ENCODE assay signal across 18 mouse cellular contexts in the genomic region with DNA sequence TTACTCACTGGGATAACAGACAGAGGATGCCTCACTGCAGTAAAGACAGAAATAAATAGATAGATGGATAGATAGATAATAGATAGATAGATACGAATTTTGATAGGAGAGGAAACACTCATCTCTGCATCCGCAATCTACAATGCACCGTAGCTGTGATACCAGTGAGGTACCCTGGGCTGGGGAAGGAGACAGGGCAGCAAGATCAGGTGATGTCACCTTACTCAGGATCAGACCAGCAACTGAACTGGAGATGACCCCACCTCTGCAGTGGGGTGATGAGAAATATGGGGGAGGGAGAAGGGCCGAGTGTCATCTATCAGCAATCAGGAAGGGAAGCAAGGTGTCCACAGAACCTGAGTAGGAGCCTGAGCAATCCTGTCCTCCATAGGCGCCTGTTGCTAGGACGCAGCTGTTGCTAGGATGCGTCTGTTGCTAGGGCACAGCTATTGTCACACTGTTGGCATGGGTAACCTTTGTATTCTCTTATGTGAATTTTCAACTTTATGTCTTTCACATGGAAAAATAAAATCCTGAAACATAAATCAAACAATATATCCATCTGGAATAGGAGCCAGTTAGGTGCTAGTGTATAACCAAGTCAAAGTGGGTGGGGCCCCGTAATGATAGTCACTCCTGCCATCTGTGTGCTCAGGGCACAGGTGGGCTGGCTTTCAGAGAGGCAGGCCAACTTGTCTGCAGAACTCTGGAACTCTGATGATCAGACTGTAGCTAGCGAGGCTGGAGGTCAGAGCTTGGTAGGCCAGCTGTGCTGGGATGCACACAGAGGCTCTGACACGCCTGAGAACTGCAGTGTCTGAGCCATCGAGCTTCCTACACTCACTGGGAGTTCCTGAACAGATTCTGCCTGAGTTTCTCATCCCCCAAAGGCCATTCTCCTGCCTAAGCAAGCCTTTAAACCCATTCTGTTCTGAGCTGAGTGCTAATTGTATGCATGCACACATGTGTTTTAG.
DNase-seq lines count a peak whose midpoint lies in the region; ATAC-seq and TF ChIP-seq lines count a peak whose summit lies in the region.
"Had no signal": no experiment of that assay in that cellular context is flagged by ENCODE, and none has a peak within 500 bp of the region (broad histone marks: within the 10 kb centered on the region; RNA-seq: fewer than 3 reads in every experiment).

No protein-coding gene starts in this region.

- peak; percentile 58; the same call in 1 of the 2 replicates for ATAC-seq in forebrain, embryonic 11.5 days (replicated peaks; ENCODE audit: low FRiP score)
- ATAC-seq in hindbrain, embryonic 12.5 days (ENCODE audit: low FRiP score), result peak; percentile 80
- peak; percentile 90 for ATAC-seq in midbrain, embryonic 15.5 days (replicated peaks)
- ATAC-seq in heart, embryonic 11.5 days (replicated peaks; ENCODE audit: insufficient number of reproducible peaks, low FRiP score, low TSS enrichment), result no peak
- ATAC-seq: activated CD4-positive, CD25-positive, alpha-beta regulatory T cell, adult 4 months; intestine, embryonic 16.5 days had no signal

- no peaks in the 10 kb centered on the region for H3K36me3 ChIP-seq in forebrain, embryonic 11.5 days (ENCODE audit: control insufficient read depth, insufficient read depth, low read length)
- no peaks in the 10 kb centered on the region for H3K36me3 ChIP-seq in forebrain, embryonic 10.5 days (replicated peaks)
- no peaks in the 10 kb centered on the region for H3K36me3 ChIP-seq in hindbrain, embryonic 12.5 days
- H3K36me3 ChIP-seq in midbrain, embryonic 15.5 days (replicated peaks), result no peaks in the 10 kb centered on the region
- no peaks in the 10 kb centered on the region for H3K36me3 ChIP-seq in heart, embryonic 11.5 days (ENCODE audit: control insufficient read depth, insufficient read depth, low read length)
- H3K36me3 ChIP-seq: embryonic facial prominence, embryonic 15.5 days; heart, embryonic 15.5 days; limb, embryonic 10.5 days; liver, embryonic 15.5 days had no signal

- H3K4me1 ChIP-seq in forebrain, embryonic 11.5 days (replicated peaks; ENCODE audit: control insufficient read depth, insufficient read depth, low read length), result no peaks in the 10 kb centered on the region
- peaks cover 28% of the 10 kb centered on the region for H3K4me1 ChIP-seq in forebrain, embryonic 10.5 days
- H3K4me1 ChIP-seq in hindbrain, embryonic 12.5 days, result peaks cover 20% of the 10 kb centered on the region
- peaks cover 17% of the 10 kb centered on the region for H3K4me1 ChIP-seq in midbrain, embryonic 15.5 days
- H3K4me1 ChIP-seq in heart, embryonic 11.5 days (ENCODE audit: control insufficient read depth, insufficient read depth, low read length), result no peaks in the 10 kb centered on the region
- H3K4me1 ChIP-seq: embryonic facial prominence, embryonic 15.5 days; heart, embryonic 15.5 days; limb, embryonic 10.5 days; liver, embryonic 15.5 days had no signal

- H3K9ac ChIP-seq in forebrain, embryonic 11.5 days (ENCODE audit: low read length), result no peak overlapping the region
- no peak overlapping the region for H3K9ac ChIP-seq in hindbrain, embryonic 12.5 days
- H3K9ac ChIP-seq in midbrain, embryonic 15.5 days, result no peak overlapping the region
- no peak overlapping the region for H3K9ac ChIP-seq in heart, embryonic 11.5 days (ENCODE audit: low read depth, low read length)
- H3K9ac ChIP-seq: embryonic facial prominence, embryonic 15.5 days; heart, embryonic 15.5 days; liver, embryonic 15.5 days had no signal

- no peak for TF ChIP-seq CTCF in brain, embryonic 14.5 days (IDR thresholded peaks at IDR 0.05; ENCODE audit: borderline replicate concordance, extremely low read depth, insufficient read depth, insufficient read length)

- no peak for TF ChIP-seq POLR2A in brain, embryonic 14.5 days (IDR thresholded peaks at IDR 0.05; ENCODE audit: borderline replicate concordance, extremely low read depth, insufficient read depth, insufficient read length, poor library complexity, severe bottlenecking)

- DNase-seq in forebrain, embryonic 11.5 days (ENCODE audit: low spot score), result no peak
- DNase-seq in forebrain, embryonic 10.5 days (ENCODE audit: extremely low spot score, low spot score), result no peak
- peak; percentile 73 for DNase-seq in brain, embryonic 14.5 days (ENCODE audit: low read depth)
- no peak for DNase-seq in frontal cortex, postnatal 25 days (ENCODE audit: low spot score in 2 of 2)
- DNase-seq in adrenal gland, postnatal 14 days, result no peak
- DNase-seq: cerebellum, postnatal 10 days; lung, postnatal 36 days; spleen, adult 18-20 months; thymus, adult 2 months had no signal

- H3K27ac ChIP-seq in forebrain, embryonic 11.5 days (ENCODE audit: low read depth, low read length), result no peak overlapping the region
- H3K27ac ChIP-seq in forebrain, embryonic 10.5 days, result no peak overlapping the region
- no peak overlapping the region; the same call in 1 of the 2 replicates for H3K27ac ChIP-seq in hindbrain, embryonic 12.5 days
- peak overlapping the region; percentile 69 for H3K27ac ChIP-seq in midbrain, embryonic 15.5 days
- H3K27ac ChIP-seq in heart, embryonic 11.5 days (ENCODE audit: low read depth, low read length), result no peak overlapping the region
- H3K27ac ChIP-seq: embryonic facial prominence, embryonic 15.5 days; heart, embryonic 15.5 days; limb, embryonic 10.5 days; liver, embryonic 15.5 days had no signal

- no peaks in the 10 kb centered on the region for H3K9me3 ChIP-seq in forebrain, embryonic 11.5 days (ENCODE audit: control insufficient read depth, low read length)
- H3K9me3 ChIP-seq in forebrain, embryonic 10.5 days, result no peaks in the 10 kb centered on the region
- no peaks in the 10 kb centered on the region for H3K9me3 ChIP-seq in hindbrain, embryonic 12.5 days (replicated peaks)
- no peaks in the 10 kb centered on the region for H3K9me3 ChIP-seq in midbrain, embryonic 15.5 days
- no peaks in the 10 kb centered on the region for H3K9me3 ChIP-seq in heart, embryonic 11.5 days (replicated peaks; ENCODE audit: control insufficient read depth, low read length)
- H3K9me3 ChIP-seq: embryonic facial prominence, embryonic 15.5 days; heart, embryonic 15.5 days; limb, embryonic 10.5 days; liver, embryonic 15.5 days had no signal

- H3K4me2 ChIP-seq in forebrain, embryonic 11.5 days (ENCODE audit: low read depth, low read length, severe bottlenecking), result no peak overlapping the region
- no peak overlapping the region for H3K4me2 ChIP-seq in hindbrain, embryonic 12.5 days (replicated peaks)
- H3K4me2 ChIP-seq in midbrain, embryonic 15.5 days, result no peak overlapping the region
- no peak overlapping the region for H3K4me2 ChIP-seq in heart, embryonic 11.5 days
- H3K4me2 ChIP-seq: embryonic facial prominence, embryonic 15.5 days; heart, embryonic 15.5 days; liver, embryonic 15.5 days had no signal

- WGBS in forebrain, embryonic 11.5 days, result 84% methylated on average over 11 of the region's 11 CpGs
- 88% methylated on average over 11 of the region's 11 CpGs for WGBS in forebrain, embryonic 10.5 days
- WGBS in hindbrain, embryonic 12.5 days, result 70% methylated on average over 11 of the region's 11 CpGs
- 61% methylated on average over 11 of the region's 11 CpGs for WGBS in midbrain, embryonic 15.5 days
- WGBS in heart, embryonic 11.5 days (ENCODE audit: insufficient replicate concordance), result 74% methylated on average over 11 of the region's 11 CpGs

- H3K27me3 ChIP-seq in forebrain, embryonic 11.5 days (ENCODE audit: control insufficient read depth, insufficient read depth, low read length), result no peaks in the 10 kb centered on the region
- H3K27me3 ChIP-seq in forebrain, embryonic 10.5 days (ENCODE audit: poor library complexity, severe bottlenecking), result no peaks in the 10 kb centered on the region
- H3K27me3 ChIP-seq in hindbrain, embryonic 12.5 days, result no peaks in the 10 kb centered on the region
- no peaks in the 10 kb centered on the region for H3K27me3 ChIP-seq in midbrain, embryonic 15.5 days (replicated peaks)
- H3K27me3 ChIP-seq in heart, embryonic 11.5 days (ENCODE audit: control insufficient read depth, insufficient read depth, low read length), result no peaks in the 10 kb centered on the region
- H3K27me3 ChIP-seq: embryonic facial prominence, embryonic 15.5 days; heart, embryonic 15.5 days; liver, embryonic 15.5 days had no signal

- H3K4me3 ChIP-seq in forebrain, embryonic 11.5 days (ENCODE audit: low read depth, low read length), result no peak overlapping the region
- no peak overlapping the region for H3K4me3 ChIP-seq in forebrain, embryonic 10.5 days
- H3K4me3 ChIP-seq in hindbrain, embryonic 12.5 days, result no peak overlapping the region
- H3K4me3 ChIP-seq in midbrain, embryonic 15.5 days, result no peak overlapping the region
- no peak overlapping the region for H3K4me3 ChIP-seq in heart, embryonic 11.5 days (ENCODE audit: low read depth, low read length)
- H3K4me3 ChIP-seq: embryonic facial prominence, embryonic 15.5 days; heart, embryonic 15.5 days; limb, embryonic 10.5 days; liver, embryonic 15.5 days had no signal
